Mouse (Mus musculus) retina, postnatal 1 day (tissue): Measurements from ENCODE around the gene Tmem231.
A peak's percentile ranks its signal among the peaks of the same experiment; 100 is the strongest.

Experiments
- DNase-seq: peaks from one replicate; pipeline ENCODE4 v3.0.0-alpha.2; 2012

Tmem231 gene

DNA sequence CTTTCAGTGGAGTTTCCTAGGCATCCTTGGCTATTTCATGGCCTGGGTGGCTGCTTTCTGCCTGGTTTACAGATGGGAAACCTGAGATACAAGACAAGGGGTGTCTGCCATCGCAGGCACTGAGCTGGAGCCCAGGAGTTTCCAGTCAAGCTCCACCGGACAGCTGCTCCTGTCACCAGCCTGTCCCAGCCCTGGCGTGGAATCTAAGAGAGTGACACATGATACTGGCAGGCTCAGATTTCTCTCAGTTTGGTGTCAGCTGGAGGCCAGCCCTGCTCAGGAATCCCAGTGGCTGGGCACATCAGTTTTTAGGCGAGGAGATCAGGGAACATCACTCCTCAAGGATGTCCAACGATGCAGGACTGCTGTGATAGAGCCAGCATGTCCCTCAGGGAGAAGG lies 31.6 kb downstream of the Tmem231 start:
- no peak for DNase-seq

DNA sequence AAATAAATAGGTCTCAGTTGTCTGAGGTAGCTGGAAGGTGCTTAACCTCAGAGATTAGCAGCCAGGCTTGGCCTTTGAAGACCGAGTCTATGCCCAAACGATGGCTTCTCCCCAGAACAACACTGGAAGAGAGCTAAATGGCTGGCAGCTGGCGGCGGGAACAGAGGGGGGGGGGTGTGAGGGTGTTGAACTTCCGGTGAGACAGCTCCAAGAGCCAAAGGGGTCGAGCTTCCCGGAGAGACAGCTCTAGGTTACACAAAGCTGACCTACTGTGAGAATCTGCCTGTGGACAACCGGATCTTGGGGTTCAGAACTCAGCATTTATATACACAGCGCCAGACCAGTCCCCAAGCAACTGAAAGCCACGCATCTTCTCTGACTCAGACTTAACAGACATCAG lies 35.1 kb downstream of the Tmem231 start:
- DNase-seq: peak; percentile 53

DNA sequence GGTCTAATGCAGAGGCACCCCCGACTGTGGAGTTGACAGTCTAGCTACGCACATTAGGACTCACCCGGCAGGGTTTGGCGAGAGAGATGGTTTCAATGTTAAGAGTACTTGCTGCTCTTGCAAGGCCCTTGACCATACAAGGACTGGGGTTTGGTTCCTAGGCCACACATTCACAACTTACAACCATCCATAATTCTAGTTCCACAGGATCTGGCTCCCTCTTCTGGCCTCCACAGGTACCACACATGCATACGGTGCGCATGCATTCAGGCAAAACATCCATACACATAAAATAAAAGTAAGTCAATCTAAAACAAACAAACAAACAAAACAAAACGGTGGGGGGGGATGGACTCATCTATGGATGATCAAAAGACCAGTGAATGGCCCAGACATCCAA lies 38.7 kb downstream of the Tmem231 start:
- no peak for DNase-seq

DNA sequence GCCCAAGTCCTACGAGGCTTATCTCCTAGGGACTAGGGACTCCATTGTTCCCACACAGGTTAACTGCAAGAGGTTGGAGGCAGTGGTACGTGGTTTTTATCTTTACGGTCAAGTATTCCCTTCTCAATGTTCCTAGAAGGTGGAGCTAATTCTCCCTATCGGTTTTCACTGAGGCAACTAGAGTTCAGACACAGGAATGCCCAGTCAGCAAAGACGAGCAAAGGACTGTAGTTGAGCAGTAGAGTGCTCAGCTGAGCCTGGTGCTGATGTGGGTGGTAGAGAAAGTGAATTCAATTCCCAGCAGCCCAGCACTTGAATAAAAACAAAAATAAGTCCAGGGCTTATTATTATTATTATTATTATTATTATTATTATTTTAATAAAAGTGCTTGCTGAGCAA lies 41.1 kb downstream of the Tmem231 start:
- DNase-seq: no peak

DNA sequence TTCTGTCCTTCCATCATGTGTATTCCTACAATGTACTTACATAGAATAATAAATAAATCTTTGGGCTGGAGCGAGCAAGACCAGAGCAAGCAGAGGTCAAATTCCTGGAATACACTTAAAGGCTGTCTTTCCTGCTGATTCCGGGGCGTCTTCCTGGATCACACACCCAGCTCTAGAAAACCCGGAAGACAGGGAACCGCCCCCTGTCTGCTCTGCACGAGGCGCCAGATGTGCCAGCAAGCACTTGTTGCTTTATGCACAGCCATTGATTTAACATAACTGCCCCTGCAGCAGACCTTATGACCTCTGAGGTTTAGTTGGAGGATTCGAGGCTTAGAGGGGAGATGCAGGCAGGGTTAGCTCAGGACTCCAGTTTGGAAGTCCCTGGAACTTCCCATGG lies 41.7 kb downstream of the Tmem231 start:
- no peak for DNase-seq

DNA sequence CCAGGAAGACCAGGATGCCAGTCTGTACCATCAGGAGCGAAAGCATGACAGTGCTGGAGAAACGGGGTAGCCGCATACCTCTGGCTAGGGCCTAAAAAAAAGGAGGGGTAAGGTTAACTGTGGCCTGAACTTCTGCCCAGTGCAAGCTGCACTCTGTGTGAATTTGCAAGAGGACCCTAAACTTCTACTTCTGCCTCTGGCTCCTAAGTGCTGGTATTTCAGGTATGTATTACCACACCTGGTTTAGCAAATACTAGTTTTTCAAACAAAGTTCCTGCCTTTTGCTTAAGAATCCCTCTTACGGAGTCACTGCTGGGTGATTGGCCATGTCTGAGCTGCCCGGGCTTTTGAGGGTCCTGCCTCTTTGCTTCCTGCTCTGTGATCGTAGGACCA lies 42.8 kb downstream of the Tmem231 start:
- no peak for DNase-seq

DNA sequence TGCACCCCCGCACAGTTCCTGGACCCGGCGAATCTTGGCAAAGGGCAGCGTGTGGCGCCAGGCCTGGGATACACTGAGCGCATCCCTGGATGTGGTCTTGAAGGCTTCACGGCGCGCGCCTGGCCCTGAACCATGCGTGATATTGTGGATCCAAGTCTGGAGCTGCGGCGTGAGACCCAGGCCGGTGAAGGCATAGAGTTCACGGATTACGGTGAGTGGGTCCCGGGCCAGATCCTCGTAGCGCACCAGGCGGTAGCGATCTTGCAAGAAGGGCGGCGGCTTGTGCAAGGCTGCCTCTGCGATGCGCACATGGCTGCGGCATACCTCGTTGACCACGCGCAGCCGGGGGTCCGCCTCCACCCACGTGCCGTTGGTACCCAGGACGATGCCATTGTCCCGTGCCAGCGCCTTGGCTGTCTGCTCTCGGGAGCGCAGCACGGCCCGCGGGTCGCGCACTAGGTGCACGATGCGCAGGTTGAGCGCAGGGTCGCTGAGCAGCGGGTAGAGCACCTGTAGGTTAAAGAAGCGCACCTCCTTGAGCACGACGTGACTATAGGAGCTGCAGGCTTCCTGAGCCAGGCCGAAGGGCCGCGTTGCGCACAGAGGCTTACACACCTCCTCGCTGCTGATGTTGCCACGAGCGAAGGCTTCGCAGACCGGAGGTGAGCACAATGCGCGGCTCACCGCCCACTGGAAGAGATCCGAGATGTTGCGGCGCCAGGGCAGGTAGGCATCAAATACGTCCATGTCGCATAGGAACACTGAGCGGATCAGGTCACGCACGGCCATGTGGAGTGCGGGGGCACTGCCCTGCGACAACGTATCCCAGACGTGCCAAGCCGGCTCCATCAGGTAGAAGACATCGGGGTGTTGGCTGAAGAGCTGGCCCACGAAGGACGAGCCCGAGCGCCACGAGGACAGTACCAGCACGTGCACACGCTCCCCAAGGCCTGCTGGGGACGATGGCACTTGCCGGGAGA lies 43.5 kb downstream of the Tmem231 start:
- peak; percentile 17 for DNase-seq

DNA sequence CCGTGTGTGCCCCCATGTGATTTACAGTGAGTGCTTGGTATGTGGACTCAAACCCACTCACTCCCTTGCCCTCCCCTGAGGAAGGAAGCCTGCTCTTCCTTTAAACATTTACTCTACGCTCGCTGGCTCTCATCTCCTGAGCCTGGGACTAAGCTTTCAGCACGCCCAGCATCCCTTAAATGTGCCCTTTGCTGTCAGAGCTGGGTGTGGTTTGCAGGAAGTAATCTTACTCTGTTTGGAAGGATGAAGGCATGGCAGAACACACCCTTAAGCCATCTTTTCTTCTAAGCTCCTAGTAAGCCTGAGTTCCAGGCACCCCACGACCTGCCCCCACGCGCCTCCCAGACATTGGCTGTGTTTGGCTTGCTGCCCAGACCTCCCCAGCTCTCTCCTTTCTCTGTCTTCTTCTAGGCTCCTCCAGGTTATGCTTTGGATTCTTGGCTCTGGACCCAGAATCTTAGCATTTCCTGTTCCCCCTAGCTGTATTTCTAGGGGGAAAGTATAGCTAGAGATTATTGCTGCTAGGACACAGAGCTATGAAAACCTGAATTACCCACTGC lies 45.5 kb downstream of the Tmem231 start:
- no peak for DNase-seq

DNA sequence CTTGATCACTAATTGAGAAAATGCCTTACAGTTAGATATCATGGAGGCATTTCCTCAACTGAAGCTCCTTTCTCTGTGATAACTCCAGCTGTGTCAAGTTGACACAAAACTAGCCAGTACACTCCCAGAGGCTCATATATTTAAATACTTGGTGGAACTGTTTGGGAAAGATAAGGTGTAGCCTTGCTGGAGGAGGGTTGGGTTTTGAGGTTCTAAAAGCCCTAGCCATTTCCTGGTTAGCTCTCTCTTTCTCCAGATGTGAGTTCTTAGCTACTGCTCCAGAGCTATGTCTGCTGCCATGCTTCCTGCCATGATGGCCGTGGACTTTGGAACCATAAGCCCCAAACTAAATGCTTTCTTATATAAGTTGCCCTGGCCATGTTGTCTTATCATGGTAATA lies 46.2 kb downstream of the Tmem231 start:
- no peak for DNase-seq

DNA sequence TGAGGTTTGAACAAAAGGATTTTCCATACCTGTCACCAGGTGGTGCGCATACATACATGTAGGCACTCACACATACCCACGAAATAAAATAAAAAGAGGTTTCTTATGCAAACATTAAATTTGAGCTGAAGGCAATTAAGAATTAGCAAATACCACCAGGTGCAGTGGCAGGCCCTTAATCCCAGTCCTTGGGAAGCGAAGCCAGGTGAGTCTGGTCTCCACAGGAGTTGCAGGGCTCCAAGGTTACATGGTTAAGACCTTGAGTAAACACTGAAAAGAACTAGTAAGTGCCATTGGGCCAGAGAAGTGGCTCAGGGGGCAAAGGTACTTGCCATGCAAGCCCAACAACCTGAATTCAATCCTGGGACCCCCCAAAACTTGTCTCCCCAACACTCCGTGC lies 50.1 kb downstream of the Tmem231 start:
- no peak for DNase-seq

DNA sequence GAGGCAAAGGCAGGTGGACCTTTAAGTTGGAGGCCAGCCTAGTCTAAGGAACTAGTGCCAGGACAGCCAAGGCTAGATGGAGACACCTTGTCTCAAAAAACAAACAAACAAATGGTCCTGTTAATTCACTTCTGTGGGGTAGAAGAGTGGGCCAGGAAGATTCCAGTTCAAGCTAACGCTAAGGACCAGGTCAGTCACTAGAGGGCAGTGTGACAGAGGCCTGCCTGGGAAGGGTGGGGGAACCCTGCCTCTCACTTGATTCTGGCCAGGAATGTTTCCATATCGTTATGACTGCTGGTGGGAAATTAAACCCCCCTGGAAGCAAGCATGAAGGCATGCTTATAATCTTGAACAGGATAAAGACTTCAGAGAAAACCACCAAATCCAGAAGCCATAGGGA lies 52.1 kb downstream of the Tmem231 start:
- DNase-seq: peak; percentile 71

DNA sequence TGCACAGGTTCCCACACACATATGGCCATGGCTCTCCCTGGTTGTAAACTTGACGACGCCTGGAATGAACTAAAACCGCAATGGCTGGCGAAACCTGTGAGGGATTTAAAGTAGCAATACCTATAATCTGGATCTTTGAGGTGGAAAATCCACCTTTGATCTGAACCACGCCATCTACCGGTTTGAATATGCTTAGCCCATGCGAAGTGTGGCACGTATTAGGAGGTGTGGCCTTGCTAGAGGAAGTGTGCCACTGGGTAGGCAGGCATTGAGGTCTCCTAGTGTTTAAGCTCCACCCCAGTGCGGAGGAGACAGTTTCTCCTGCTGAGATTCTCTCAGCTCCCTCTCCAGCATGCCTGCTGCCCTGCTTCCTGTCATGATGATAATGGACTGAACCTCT lies 56.0 kb downstream of the Tmem231 start:
- no peak for DNase-seq

DNA sequence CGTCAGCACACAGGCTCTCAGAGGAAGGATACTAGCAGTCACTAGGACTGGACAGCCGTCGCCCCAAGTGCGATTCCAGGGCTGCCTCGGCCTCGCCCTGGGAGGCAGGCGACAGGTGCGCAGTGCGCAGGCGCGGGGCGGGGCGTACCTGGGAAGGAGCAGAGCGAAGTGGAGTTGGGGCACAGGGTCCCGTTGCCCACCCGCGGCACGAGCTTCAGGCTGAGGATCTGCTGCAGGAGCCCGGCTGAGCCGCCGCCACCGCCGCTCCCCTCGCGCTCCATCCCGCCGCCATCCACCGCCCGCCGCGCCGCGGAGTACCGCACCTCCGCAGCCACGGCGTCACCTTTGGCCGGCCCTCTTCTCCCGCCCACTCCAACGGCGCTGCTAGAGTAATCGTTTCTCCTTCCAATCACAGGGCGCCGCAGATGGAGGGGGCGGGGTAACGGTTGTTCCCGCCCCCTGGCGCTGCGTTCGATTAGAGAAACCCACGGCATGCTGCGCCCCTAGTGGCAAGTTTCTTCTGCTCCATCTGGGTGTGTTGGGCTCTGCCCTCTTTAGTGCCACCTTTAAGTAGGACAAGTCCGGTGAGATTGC lies 57.2 kb downstream of the Tmem231 start, which contains the start of gene Tmem170:
Tmem170 (minus strand) TSS at position 396 of the 594 bp plus-strand sequence.
- peak; percentile 98 for DNase-seq

DNA sequence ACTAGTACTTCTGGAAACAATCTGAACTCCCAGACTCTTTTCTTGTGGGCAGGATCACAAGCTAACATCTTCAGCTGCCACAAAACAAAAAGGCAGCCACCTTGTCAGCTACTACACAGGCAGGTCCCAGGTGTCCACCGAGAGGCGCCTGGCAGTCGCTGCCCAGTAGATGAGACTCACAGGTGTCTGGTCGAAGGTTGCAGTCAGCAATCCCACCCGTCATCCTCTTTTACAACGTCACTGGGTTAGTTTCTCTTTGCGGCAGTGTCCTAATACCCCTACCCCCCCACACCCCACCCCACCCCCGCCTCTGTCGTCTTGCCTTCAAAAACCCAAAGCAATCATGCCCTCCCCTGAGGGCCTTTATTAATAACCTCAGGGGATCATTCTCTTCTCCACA lies 57.9 kb downstream of the Tmem231 start:
- peak; percentile 23 for DNase-seq

DNA sequence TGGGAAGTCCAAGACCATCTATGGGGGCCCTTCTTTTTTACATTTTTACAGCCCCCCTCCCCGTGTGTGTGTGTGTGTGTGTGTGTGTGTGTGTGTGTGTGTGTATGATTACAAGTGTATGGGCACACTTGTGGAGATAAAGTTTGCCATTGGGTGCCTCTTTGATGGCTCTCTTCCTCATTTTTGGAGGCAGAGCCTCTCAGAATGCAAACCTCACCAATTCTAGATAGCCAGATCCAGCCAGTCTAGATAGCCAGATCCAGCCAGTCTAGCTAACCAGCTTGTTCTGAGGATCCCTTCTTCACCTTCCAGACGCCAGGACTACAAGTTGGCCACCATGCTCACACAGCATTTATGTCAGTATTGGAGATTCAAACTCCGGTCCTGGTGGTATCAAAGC lies 62.4 kb downstream of the Tmem231 start:
- DNase-seq: no peak

DNA sequence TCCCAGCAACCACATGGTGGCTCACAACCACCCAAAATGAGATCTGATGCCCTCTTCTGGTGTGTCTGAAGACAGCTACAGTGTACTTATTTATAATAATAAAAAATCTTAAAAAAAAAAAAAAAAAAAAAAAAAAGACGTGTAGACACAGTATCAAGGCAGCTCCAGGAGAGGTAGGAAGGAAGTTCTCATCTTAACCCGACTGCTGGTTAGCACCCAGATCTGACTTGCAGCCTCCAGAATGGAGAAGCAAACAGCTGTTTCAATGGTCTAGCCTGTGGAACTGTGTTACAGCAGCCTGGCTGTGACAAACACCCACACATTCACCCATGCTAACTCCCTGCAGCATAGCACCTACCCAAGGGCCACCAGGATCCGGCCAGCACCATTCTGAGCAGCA lies 63.3 kb downstream of the Tmem231 start:
- no peak for DNase-seq

DNA sequence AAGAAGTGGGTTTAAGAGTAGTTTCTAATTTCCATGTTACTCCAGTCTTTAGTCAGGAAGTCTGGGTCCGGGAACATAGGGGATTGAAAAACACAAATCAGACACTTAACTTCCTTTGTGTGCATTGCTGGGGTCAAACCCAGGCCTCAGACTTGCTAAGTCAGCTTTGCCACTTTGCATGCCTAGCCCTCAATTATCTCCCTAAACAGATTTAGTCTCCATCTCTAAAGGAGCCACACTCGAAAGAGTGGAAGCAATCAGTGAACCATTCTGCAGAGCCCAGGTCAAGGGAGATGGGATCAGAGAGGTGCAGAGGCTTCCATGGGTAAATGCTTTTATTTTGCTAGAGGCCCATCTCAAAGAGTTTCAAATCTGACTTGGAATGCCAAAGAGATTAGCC lies 65.0 kb downstream of the Tmem231 start:
- DNase-seq: no peak

DNA sequence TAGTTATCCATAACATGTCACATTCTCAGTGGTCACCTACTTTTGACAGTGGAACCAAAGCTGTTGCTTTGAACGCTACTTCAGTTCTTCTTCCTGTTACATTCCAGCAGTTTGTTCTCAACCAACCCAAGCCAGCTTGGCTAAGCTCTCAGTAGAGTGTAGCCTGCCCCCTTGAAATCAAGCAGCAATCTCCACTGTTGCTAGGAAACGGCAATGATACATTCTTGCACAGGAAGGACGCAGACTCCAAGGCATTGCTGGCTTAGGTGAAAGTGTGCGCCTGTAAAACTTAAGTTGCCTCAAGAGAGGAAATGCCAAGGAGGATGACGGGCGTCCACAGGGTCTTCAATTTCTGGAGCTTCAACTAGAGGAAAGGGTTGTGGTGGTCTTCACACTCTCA lies 67.8 kb downstream of the Tmem231 start:
- DNase-seq: no peak

DNA sequence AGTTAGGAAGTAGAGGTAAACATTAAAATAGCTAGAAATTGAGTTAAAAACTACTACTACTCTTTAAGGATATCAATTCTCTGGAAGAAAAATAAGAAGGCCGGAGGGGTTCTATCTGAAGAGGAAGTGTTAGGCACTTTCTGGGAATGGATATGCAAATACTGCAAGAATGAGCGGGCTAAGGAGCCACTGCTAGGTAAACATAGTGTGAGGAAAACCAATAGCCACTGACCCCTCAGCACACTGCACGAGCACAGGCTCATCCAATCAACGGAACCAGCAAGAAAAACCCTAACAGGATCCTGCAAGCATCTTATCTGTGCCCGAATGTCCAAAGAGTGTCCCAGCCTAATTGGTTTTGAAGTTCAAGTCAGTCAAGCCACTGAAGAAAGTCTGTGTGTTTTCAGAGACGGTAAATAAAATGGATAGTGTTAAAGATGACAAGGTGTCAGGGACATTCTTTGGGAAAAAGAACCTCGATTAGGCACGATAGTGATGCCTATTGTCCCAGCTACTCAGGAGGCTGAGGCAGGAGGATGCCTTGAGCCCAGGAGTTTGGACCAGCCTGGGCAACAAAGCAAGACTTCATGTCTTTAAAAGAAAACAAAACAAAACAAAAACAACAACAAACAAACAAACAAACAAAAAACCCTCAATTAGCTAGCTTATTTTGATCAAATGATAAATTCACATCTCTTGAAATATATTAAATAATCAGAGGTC lies 68.4 kb downstream of the Tmem231 start:
- no peak for DNase-seq

DNA sequence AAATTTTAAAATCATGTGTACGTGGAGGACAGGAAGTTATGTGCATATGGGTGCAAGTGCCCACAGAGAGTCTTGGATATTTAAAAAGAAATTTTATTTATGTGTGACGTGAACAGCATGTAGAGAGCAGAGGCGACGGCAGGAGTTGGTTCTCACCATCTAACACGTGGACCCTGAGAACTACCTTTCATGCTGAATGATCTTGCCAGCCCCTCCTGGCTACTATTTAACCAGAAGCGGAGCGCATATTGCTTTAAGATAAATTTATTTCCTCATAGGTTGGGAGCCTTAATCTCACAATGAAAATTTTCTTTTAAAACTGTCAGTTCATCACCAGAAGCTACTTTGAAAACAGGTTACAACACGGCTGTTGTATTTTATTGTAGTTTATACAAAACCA lies 69.0 kb downstream of the Tmem231 start:
- no peak for DNase-seq

DNA sequence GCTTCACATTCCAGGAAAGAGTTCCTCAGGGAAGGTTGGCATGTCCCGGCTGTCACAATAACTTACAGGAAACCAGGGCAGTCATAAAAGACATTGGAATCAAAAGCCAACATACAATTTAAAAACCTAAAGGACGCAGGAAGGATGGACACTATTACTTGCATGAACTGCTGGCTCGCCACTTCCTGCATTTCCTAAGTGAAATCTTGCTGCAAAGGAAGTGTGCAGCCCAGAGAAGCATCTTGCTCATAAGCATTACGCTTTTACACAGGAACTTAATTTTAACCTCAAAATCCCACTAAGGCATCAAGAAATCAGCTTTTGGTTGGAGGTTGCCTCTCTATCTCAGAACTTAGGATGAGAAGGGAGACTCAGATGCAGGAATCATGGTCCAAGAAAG lies 70.4 kb downstream of the Tmem231 start:
- no peak for DNase-seq
